Mouse (Mus musculus) midbrain, embryonic 12.5 days (tissue): Measurements from ENCODE around the gene Tiam2. TPM values are rescaled to one million over a fixed set of nuclear protein-coding genes. Genes with fewer than 3 reads are reported as not detected.

Experiments
- ATAC-seq: fragments of 200-750 bp; cut with Nextera tagmentation; 2 replicates; pipeline ENCODE4 v1.8.0; 2017; ENCODE audit warnings: low read depth, moderate TSS enrichment, moderate library complexity; ENCODE audit not compliant: low FRiP score
- H3K27ac ChIP-seq: fragments of 300-500 bp; sonication (generic); replicated peaks from 2 replicates; pipeline ENCODE4 v1.5.1; 2016; ENCODE audit warnings: mild to moderate bottlenecking
- H3K27me3 ChIP-seq: fragments of 300-500 bp; sonication (generic); 2 replicates; pipeline ENCODE4 v1.6.1; 2016; ENCODE audit warnings: mild to moderate bottlenecking
- H3K36me3 ChIP-seq: fragments of 300-500 bp; sonication (generic); 2 replicates; pipeline ENCODE4 v1.6.1; 2016
- H3K4me1 ChIP-seq: fragments of 300-500 bp; sonication (generic); 2 replicates; pipeline ENCODE4 v1.6.1; 2016
- H3K4me2 ChIP-seq: fragments of 300-500 bp; sonication (generic); replicated peaks from 2 replicates; pipeline ENCODE4 v1.6.1; 2016; ENCODE audit warnings: mild to moderate bottlenecking, moderate library complexity
- H3K4me3 ChIP-seq: fragments of 300-500 bp; sonication (generic); 2 replicates; pipeline ENCODE4 v1.5.1; 2016; ENCODE audit warnings: mild to moderate bottlenecking
- H3K9ac ChIP-seq: fragments of 300-500 bp; sonication (generic); replicated peaks from 2 replicates; pipeline ENCODE4 v1.6.1; 2016; ENCODE audit warnings: mild to moderate bottlenecking, moderate library complexity
- H3K9me3 ChIP-seq: fragments of 300-500 bp; sonication (generic); 2 replicates; pipeline ENCODE4 v1.6.1; 2016; ENCODE audit warnings: mild to moderate bottlenecking
- WGBS: fragments of 180-500 bp; shearing (Covaris S2); methylation state at CpG from one replicate; pipeline ENCODE4 v1.1.7; 2016; 5-methylcytosine and 5-hydroxymethylcytosine counted together
- polyA plus RNA-seq: library from polyadenylated mRNA; unstranded; fragments of >200 nt; fragmentation: Nextera tagmentation; extraction: Ambion mirVana; gene quantifications from 2 replicates; pipeline ENCODE4 v1.2.1, GENCODE M21; 2016

The Tiam2 gene
- polyA plus RNA-seq, 1 experiment from 2014 or later = 5.1 TPM

- Histone ChIP-seq H3K9ac (no peak overlapping the region), H3K36me3 (0 out of 2 replicates have a peak, but pooled peaks cover 5% of the 10 kb centered on the region), H3K27ac (no peak overlapping the region), H3K4me1 (no peaks in the 10 kb centered on the region), H3K4me3 (no peak overlapping the region), H3K4me2 (no peak overlapping the region), H3K27me3 (no peaks in the 10 kb centered on the region), H3K9me3 (no peaks in the 10 kb centered on the region)
- ATAC-seq = no peak
- WGBS = 93% methylated on average over 5 of the region's 5 CpGs
Observed at GRCm38 (mm10) chr17:3520344-3520743, 194.0 kb downstream of the Tiam2 start.

- WGBS = 90% methylated on average over 6 of the region's 6 CpGs
- no peak overlapping the region for H3K27ac ChIP-seq
- ATAC-seq = no peak
Observed at GRCm38 (mm10) chr17:3527841-3528471, 201.6 kb downstream of the Tiam2 start.

GRCm38 (mm10) chr17:3529523-3529922 lies 203.2 kb downstream of the Tiam2 start:
- no peaks in the 10 kb centered on the region for H3K4me1 ChIP-seq
- no peak overlapping the region for H3K9ac ChIP-seq
- H3K27ac ChIP-seq = no peak overlapping the region
- H3K36me3 ChIP-seq = no peaks in the 10 kb centered on the region
- H3K9me3 ChIP-seq = no peaks in the 10 kb centered on the region
- 75% methylated on average over 3 of the region's 3 CpGs for WGBS
- H3K4me3 ChIP-seq = no peak overlapping the region
- ATAC-seq = no peak
- H3K4me2 ChIP-seq = no peak overlapping the region
- H3K27me3 ChIP-seq = no peaks in the 10 kb centered on the region

More at GRCm38 (mm10) chr17:3527841-3528471, 201.6 kb downstream of the Tiam2 start:
- Histone ChIP-seq H3K4me3 (no peak overlapping the region), H3K4me1 (no peaks in the 10 kb centered on the region), H3K9me3 (no peaks in the 10 kb centered on the region), H3K36me3 (no peaks in the 10 kb centered on the region), H3K27me3 (no peaks in the 10 kb centered on the region), H3K4me2 (no peak overlapping the region), H3K9ac (no peak overlapping the region)

GRCm38 (mm10) chr17:3530549-3530948 lies 204.2 kb downstream of the Tiam2 start:
- 58% methylated on average over 7 of the region's 7 CpGs for WGBS
- H3K27ac ChIP-seq = no peak overlapping the region
- no peak overlapping the region for H3K4me3 ChIP-seq
- H3K9me3 ChIP-seq = no peaks in the 10 kb centered on the region
- no peaks in the 10 kb centered on the region for H3K27me3 ChIP-seq
- no peak overlapping the region for H3K9ac ChIP-seq
- no peaks in the 10 kb centered on the region for H3K36me3 ChIP-seq
- ATAC-seq = no peak
- no peak overlapping the region for H3K4me2 ChIP-seq
- no peaks in the 10 kb centered on the region for H3K4me1 ChIP-seq

GRCm38 (mm10) chr17:3531641-3532040 lies 205.3 kb downstream of the Tiam2 start:
- WGBS = 84% methylated on average over 1 of the region's 1 CpGs
- no peak overlapping the region for H3K4me3 ChIP-seq
- no peak overlapping the region for H3K9ac ChIP-seq
- no peak overlapping the region for H3K27ac ChIP-seq
- no peaks in the 10 kb centered on the region for H3K4me1 ChIP-seq
- ATAC-seq = no peak
- no peak overlapping the region for H3K4me2 ChIP-seq
- H3K27me3 ChIP-seq = no peaks in the 10 kb centered on the region
- no peaks in the 10 kb centered on the region for H3K9me3 ChIP-seq
- no peaks in the 10 kb centered on the region for H3K36me3 ChIP-seq

DNA sequence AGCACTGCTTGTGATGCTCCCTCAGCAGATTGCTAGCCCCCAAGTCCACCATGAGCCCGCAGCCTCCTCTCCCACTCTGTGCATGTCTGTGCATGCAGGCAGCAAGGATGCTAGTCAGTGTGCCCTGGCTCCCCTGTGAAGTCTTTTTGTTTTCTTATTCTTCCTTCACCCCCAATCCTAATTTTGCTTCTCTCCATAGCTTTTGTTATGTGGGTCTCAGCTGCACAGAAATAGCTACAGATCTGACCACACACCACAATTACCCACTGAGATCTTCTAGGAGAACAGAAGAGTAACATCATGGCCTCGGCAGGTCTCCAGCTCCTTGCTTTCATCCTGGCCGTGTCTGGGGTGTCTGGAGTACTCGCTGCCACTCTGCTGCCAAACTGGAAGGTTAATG lies 205.9 kb downstream of the Tiam2 start, which contains the start of gene Cldn20:
Cldn20 (plus strand) TSS at position 301 of the 400 bp plus-strand sequence.
- no peaks in the 10 kb centered on the region for H3K36me3 ChIP-seq
- 83% methylated on average over 4 of the region's 4 CpGs for WGBS
- H3K4me3 ChIP-seq = no peak within 1 kb of the TSS
- no peak within 1 kb of the TSS for H3K4me2 ChIP-seq
- no peak within 1 kb of the TSS for H3K9ac ChIP-seq
- H3K9me3 ChIP-seq = no peaks in the 10 kb centered on the region
- no peaks in the 10 kb centered on the region for H3K4me1 ChIP-seq
- no peak for ATAC-seq
- no peak within 1 kb of the TSS for H3K27ac ChIP-seq
- no peaks in the 10 kb centered on the region for H3K27me3 ChIP-seq

DNA sequence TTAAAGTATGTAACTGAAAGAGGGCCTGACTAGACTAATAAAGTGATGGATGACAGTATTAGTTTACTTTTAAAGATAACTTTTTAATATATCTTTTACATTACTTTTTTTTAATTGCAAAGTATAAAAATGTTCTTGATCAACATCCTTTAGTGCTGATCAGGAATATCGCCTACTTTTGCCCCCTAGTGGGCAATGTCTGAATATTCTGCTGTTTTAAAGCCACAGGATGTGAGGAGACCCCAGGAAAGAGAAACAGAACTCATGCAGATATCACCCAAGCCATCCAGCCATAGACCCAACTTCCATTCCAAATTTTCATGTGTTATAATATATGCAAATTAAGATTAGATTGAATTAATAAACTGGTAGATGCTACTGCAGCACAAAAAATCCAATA lies 207.1 kb downstream of the Tiam2 start:
- Histone ChIP-seq H3K9ac (no peak overlapping the region), H3K4me2 (no peak overlapping the region), H3K36me3 (no peaks in the 10 kb centered on the region), H3K4me3 (no peak overlapping the region), H3K4me1 (no peaks in the 10 kb centered on the region), H3K9me3 (no peaks in the 10 kb centered on the region), H3K27ac (no peak overlapping the region), H3K27me3 (no peaks in the 10 kb centered on the region)
- 22% methylated on average over 1 of the region's 1 CpGs for WGBS
- ATAC-seq = no peak

GRCm38 (mm10) chr17:3540304-3540703 lies 213.9 kb downstream of the Tiam2 start:
- no peaks in the 10 kb centered on the region for H3K9me3 ChIP-seq
- H3K4me2 ChIP-seq = no peak overlapping the region
- no peak for ATAC-seq
- WGBS = 97% methylated on average over 2 of the region's 2 CpGs
- no peak overlapping the region for H3K9ac ChIP-seq
- no peak overlapping the region for H3K27ac ChIP-seq
- no peak overlapping the region for H3K4me3 ChIP-seq
- H3K36me3 ChIP-seq = peaks cover 9% of the 10 kb centered on the region; the same call in 1 of the 2 replicates
- H3K4me1 ChIP-seq = no peaks in the 10 kb centered on the region
- no peaks in the 10 kb centered on the region for H3K27me3 ChIP-seq

- no peaks in the 10 kb centered on the region for H3K9me3 ChIP-seq
- no peak overlapping the region for H3K4me2 ChIP-seq
- 95% methylated on average over 5 of the region's 5 CpGs for WGBS
- ATAC-seq = no peak
- no peak overlapping the region for H3K4me3 ChIP-seq
- H3K27me3 ChIP-seq = no peaks in the 10 kb centered on the region
- no peak overlapping the region for H3K9ac ChIP-seq
- no peaks in the 10 kb centered on the region for H3K4me1 ChIP-seq
- H3K36me3 ChIP-seq = peaks cover 9% of the 10 kb centered on the region; the same call in 1 of the 2 replicates
- no peak overlapping the region for H3K27ac ChIP-seq
Observed at GRCm38 (mm10) chr17:3541033-3541432, 214.7 kb downstream of the Tiam2 start.

GRCm38 (mm10) chr17:3547725-3548124 lies 221.4 kb downstream of the Tiam2 start:
- WGBS = 75% methylated on average over 7 of the region's 7 CpGs
- Histone ChIP-seq H3K27ac (no peak overlapping the region), H3K4me3 (no peak overlapping the region), H3K36me3 (peaks cover under 1% of the 10 kb centered on the region; the same call in 1 of the 2 replicates), H3K9me3 (no peaks in the 10 kb centered on the region), H3K9ac (no peak overlapping the region), H3K4me2 (no peak overlapping the region), H3K4me1 (0 out of 2 replicates have a peak, but pooled peaks cover 2% of the 10 kb centered on the region), H3K27me3 (no peaks in the 10 kb centered on the region)
- no peak for ATAC-seq

- H3K4me3 ChIP-seq = no peak overlapping the region
- H3K36me3 ChIP-seq = no peaks in the 10 kb centered on the region
- H3K27ac ChIP-seq = no peak overlapping the region
- no peak overlapping the region for H3K9ac ChIP-seq
- no peaks in the 10 kb centered on the region for H3K9me3 ChIP-seq
- no peak overlapping the region for H3K4me2 ChIP-seq
- no peak for ATAC-seq
- peaks cover 8% of the 10 kb centered on the region for H3K4me1 ChIP-seq
- 94% methylated on average over 1 of the region's 1 CpGs for WGBS
- no peaks in the 10 kb centered on the region for H3K27me3 ChIP-seq
Observed at GRCm38 (mm10) chr17:3556251-3556650, 229.9 kb downstream of the Tiam2 start.

- peak; percentile 100 for ATAC-seq
- Histone ChIP-seq H3K4me3 (peak within 1 kb of the TSS; percentile 65), H3K9ac (peak within 1 kb of the TSS; percentile 53), H3K27ac (peak within 1 kb of the TSS; percentile 76), H3K27me3 (no peaks in the 10 kb centered on the region), H3K36me3 (no peaks in the 10 kb centered on the region), H3K4me1 (peaks cover 8% of the 10 kb centered on the region), H3K9me3 (no peaks in the 10 kb centered on the region), H3K4me2 (peak within 1 kb of the TSS; percentile 66)
- under 1% methylated on average over 60 of the region's 60 CpGs for WGBS
Observed at GRCm38 (mm10) chr17:3557331-3558311, 231.2 kb downstream of the Tiam2 start, which contains the start of gene Tfb1m. Gene Tfb1m, minus strand, starts transcription at chr17:3557781.
